Mouse (Mus musculus): ENCODE results near the gene Hbq1b.

DNA sequence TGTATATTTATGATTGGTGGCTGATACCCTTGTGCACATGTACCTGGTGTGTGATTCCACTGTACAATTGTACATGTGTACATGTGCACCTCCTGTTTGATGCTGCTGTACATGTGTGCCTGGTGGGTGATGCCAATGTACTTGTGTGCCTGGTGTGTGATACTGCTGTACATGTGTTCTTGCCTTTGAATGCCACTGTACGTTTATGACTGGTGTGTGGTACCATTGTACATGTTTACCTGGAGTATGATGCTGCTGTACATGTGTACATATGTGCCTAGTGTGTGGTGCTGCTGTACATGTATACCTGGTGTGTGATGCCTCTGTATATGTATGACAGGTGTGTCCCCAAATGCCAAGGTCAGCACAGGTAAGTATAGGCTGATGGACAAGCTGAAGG is 14.7 kb downstream of the Hbq1b start:
- no peak for TF ChIP-seq CTCF (IDR thresholded peaks at IDR 0.05; ENCODE audit: insufficient read depth, low read depth, low read length)
- TF ChIP-seq POLR2A (IDR thresholded peaks at IDR 0.05; ENCODE audit: insufficient read depth, low read depth, low read length): no peak

Measured in olfactory bulb, adult 2 months (tissue).